Mouse (Mus musculus) cerebellum, adult (tissue): ENCODE measurements at regions not wholly inside any gene's neighbourhood (a gene's known extent, or its start where the extent isn't known, plus 50 kb on each side); places are given as distances from the start of the nearest gene placed in this dataset.

Experiments used
- ATAC-seq: cut with Nextera tagmentation; 2 replicates; pipeline ENCODE4 v1.9.2; 2017; ENCODE audit warnings: mild to moderate bottlenecking, moderate library complexity, mixed read lengths; ENCODE audit not compliant: insufficient number of reproducible peaks, low FRiP score, low TSS enrichment

DNA sequence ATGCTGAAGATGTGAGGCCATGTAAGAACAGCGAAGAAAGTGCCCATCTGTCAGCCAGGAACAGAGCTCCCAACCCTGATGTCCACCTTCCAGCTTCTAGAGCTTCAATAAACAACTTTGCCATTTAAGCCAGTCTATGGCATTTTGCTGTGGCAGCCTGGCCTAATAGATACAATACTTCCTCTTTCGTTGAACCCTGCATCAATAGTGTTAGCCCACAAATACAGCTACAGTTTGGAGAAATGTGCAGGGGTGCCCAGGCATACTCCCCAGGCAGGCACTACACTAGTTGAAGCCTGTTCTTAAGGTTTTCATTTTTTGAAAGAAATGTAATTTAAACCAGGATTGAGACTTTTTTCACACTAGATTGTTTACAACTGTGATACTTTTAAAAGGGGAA lies 199.9 kb upstream of the Rnd3 start:
- ATAC-seq, result no peak

DNA sequence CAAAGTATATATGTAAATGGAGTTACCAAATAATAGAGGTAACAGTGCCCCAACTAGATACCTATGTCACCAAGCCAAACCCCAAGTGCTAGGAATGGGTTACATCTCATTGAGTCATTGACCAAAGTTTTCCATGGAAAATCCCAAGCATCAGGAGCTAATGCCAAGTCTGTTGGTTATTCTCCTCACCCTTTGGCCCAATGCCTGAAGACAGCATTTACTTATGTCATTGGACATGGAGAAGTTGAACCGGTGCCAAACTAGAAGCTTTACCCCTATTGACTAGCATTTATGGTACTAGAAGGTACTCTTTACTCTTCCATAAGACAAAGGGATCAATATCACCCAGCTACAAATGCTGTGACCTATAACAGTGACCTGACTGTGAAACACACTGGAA lies 198.2 kb upstream of the Rnd3 start:
- no peak for ATAC-seq

DNA sequence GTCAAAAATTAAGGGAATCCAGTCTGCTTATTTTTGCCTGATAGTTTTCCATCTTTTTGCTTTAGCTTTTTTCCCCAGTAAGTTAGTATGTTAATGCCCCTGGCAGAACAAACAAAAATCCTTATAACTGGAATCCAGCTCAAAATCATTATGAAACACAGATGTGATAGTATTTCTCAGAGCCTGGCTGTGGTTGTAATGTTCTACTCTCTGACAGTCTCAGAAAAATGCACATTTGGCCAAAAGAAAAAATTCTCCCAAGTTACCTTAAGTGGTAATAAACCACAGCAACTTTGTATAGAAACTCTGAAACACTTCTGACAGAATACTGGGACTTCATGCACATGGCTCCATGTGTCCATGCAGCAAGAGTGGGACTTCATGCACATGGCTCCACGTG lies 193.5 kb upstream of the Rnd3 start:
- ATAC-seq, result no peak

DNA sequence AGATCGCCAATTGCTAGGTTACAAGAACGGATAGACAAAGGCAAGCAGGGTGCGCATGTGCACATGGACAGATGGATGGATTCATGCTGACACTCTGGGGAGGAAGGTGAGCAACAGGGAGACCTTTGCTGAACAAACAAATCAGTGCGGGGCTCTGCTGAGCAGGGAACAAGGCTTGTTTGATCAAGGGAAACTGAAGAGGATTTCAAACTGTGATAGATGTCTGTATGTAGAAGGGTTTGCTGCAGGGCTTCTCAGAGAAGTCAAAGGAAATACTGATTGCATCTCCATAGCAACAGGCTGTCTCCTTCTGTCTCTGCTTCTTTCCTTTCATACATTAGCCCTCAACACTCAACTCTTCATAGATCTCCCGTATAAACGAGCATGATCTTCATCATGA lies 185.5 kb upstream of the Rnd3 start:
- ATAC-seq, result no peak

DNA sequence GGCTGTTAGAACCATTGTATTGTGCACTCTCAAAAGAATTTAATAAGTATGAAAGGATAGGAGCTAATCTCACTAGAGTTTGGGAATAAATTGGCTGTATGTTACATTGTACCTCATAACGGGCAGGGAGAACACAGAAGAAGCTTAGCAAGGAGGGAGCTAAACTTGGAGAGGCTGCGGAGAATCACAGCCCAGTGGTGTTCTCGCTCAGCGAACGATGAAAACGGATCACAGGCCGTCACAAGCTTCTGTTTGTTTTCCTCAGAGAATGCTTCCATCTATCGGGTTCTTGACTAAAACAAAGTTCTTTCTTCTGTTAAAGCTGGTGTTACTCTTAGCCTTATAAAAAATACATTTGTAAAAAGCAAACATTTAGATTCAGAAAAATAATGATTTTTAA lies 178.2 kb upstream of the Rnd3 start:
- ATAC-seq, result no peak

DNA sequence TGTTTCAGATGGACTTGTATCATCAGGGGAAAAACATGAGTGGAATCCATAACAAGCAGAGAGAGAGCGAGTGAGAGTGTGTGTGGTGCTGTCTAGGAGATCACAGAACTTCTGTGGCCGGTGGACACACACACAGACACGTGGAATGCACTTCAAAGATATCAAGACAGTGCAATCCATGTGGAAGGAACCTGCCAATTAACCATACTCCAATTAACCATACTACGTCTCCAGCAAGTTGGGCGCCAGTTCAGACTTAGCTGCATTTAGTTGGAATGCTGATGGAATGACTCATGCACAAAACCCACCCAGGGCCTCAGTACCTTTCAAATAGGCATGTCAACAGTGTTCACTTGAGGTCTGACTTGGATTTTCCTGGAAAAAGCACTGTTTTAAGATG lies 172.8 kb upstream of the Rnd3 start:
- ATAC-seq, result no peak

DNA sequence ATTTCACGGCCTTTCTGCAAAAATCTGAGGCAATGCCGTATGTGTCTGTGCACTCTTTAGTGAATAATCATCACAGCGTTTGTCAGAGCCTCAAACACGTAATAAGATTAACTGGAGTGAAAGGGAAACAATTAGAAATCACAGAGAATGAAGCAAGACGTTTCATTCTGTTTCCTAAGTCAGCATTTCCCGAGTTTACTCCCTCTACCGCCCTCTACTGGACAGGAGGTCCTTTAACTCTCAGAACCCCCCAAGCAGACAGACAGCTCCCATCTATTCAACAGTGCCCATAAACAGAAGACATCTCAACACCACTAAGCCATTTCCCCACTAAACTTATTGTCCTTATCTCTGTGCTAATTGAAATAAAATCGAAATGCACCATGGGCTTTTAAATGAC lies 167.5 kb upstream of the Rnd3 start:
- no peak for ATAC-seq

DNA sequence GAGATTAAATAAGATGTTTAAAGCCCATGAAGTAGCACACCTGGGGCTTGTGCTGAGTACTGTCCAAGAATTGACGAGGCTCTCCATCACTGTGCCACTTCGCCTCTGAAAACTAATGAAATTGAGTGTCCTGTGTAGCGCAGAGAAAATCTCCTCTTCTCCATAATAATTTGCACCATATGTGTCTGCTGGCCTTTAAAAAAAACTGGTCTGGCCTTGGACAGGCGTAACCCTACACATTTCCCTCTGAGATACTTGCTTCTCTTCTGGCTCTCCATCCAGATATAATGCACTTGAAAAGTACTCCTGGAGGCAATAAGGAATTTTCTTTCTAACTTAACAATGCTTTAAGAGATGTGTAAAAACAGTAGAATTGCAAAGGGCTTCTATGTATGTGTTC lies 164.5 kb upstream of the Rnd3 start:
- no peak for ATAC-seq

DNA sequence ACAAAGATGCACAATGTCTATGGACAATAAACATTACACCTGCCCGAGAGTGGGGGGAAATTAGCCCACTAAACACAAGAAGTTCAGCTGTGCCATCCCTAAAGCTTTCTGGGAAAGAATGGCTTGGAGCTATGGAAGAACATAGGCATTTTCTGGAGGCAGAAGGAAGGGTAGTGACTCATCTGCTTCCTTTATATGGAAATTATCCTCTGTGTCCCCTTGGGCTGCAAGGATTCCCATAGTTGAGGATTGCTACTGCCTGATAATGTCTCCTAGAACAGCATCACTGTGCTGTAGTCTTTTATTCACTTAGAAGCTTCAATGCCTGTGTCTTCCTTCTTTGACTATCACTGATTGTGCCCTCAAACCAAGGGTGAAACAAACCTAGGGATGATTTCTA lies 157.3 kb upstream of the Rnd3 start:
- ATAC-seq, result no peak

DNA sequence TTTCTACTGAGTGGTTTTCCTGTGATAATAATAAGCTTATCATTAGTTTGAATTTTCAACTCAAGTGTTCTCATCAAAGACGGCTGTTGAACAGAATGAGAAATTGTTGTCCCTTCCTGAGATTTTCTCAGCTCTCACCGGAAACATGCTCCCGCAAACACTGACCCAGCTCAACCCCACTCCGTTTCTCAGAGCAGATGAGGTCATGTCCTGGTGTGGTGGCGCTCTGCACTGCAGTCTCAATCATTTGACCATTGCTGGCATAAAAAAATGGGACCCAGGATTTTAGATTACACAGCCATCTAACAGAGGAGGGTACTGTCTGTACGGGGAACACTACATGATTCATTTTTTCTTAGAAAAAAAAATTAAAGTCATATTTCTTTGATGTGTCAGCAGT lies 156.5 kb upstream of the Rnd3 start:
- no peak for ATAC-seq

DNA sequence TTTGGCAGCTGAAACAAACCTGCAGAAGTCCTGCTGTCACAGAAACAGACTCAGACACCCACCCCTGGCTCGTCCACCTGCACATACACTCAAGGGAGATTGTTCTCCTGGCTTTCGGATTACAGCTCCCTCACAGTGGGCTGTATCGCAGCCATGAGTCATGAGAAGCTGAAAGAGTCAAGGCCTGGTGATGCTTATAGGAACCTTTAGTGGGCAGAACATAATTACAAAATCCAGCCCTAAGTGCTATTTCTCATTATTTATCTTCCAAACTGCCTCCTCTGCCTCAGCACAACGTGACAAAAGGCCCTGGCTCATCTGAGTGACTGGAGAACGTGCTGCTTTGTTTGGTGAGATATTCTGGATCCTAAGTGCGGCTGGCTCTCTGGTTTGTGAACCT lies 155.8 kb upstream of the Rnd3 start:
- ATAC-seq, result no peak

DNA sequence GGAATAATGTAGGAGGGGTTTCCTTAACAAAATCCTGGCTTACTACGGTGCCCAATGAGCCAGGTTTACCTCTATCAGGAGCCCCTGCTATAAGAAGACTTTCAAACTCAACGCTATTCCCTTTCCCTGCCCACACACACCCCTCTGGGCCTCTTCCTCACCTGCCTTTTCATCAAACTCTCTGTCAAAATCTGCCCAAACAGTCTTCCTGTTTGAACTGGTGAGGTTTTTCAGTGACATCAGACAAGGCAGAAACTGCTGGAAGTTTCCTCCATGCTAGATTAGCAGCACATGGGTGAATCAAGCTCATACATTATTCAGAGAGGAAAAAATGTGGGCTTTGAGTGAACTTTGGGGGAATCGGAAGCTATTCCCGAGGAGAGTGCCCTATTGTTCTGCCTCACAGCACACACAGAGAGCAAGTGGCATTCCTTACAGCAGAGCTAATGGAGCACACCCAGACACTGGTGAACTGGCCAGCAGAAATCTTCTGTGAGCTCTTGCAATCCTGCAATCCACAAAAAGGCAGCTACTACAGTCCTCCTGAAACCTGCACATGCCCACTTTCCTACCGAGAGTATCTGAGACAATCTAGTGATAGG lies 141.8 kb upstream of the Rnd3 start:
- ATAC-seq, result no peak

DNA sequence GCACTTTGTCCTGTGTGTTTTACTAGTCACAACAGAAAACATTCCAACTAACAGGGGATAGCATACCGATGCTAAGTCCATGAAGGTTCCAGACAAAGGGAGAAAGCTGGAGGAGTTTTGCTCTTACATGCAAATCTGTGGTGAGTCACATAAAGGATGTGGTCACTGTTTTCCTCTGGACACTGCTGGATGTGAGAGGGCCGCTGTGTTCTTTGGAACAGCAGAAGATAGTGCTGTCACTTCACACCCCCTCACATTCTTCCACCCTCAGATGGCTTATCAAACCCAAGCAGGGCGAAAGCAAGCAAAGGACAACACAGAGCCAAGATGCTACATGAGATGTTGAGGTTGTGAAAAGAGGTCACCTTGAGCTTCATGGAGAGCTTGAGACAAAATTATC lies 139.8 kb upstream of the Rnd3 start:
- ATAC-seq, result no peak

DNA sequence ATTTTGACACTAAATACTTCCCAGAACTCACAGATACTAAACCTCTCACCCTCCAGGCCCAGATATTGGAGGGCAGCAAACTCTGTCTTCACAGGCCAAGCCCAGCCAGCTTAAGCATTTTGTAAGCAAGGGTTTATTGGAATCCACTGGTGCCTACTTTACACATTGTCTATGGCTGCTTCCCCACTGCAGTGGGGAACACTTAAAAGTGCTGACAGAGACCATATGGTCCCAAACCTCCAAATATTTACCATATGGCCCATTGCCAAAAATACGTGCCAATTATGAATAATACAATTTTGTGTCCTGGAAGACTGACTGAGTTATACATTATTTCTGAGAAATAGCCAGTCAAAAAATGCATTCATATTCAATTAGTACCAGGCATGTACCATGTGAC lies 136.7 kb upstream of the Rnd3 start:
- no peak for ATAC-seq

DNA sequence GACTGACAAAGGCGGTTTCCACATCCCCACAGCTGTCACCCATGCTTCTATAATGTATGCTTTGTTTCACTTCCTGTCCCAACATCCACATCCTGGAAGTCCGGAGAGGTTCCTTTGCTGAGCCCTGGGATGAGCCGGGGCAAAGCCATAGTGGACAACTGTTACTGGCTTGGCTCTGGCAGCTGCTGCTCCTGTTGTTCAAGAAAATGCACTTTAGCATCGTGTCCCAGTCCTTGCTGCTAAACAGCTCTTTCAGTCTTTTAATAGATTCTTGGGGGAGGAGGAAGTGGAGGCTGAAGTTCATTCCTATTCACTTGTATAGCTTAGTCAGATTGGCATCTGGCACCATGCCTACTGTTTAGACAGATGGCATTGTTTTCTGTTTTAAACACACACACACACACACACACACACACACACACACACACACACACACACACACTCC lies 135.9 kb upstream of the Rnd3 start:
- no peak for ATAC-seq

DNA sequence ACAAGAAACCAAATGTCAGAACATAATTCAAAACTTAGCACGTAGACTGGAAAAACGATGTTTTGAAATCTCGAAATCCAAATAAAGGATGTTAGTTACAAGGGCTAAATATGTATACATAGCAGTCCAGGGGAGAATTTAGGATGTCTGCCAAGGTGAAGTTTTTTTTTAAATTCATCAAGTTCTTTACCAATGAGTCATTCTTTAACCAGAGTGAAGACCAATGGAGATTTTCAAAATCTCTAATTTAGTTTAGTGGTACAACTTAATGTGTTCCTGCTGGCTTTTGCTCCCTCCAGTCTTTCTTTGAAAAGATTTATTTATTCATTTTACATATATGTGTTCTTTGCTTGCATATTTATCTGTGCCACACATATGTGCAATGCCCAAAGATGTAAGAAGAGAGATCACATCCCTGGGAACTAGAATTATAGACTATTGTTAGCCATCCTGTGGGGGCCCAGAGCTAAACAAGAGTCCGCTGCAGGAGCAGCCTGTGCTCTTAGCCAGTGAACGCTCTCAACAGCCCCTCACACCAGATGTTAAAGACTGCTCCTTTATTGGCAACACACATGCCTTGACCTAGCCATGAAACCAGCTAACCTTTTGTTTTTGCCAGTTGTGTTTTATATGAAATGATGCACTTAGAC lies 130.6 kb upstream of the Rnd3 start:
- no peak for ATAC-seq

DNA sequence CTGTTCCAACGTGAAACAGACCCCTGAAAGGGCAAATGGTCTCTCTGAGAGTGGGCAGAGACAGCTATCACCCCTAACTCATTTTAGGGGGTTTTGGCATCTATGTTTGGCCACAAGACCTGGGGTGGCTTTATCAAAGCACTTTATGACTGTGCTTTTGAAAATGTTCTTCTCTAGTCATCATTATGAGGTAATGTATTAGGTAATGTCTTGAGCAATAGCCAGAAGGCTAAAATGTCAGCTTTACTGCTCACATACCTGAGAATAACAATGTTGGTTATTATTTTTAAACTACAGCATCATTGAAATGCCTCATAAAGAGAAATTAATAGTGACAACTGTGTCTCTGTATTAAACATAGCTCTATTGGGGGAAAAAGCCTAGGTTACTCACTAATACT lies 129.9 kb upstream of the Rnd3 start:
- no peak for ATAC-seq

DNA sequence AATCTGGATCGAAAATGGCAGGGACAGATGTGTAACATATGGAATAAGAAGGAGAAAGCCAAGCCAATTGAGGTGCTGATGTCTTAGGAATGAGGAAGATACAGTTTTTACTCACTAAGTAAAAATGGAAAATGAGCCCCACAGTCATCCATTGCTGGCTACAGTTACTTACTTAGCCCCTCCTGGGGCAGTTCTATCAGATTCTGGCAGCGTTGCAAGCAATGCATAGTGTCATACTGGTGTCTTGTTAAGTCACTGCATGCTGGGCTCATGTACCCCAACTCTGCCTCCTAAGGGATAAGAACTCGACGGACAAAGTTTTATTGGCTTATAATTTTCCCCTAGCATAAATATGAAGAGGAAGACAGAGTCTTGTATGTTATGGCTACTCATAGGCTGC lies 129.4 kb upstream of the Rnd3 start:
- ATAC-seq, result no peak

DNA sequence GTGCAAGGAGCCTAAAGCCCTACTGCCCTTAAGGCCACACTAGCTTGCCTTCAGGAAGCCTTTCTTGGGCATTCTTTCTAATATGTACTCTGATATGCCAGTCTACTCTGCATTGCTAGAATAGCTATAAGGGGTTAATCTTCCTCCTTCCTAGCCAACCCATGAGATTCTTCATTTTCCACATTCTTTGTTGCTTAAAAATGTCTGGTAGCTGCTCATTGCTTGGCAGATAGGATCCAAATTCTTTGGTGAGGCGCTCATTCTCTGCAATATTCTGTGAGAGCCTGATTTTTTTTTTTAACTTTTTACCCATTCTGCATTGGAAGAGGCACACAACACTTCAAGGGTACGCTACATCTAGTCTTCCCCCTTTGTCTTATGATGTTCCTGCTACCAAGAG lies 127.7 kb upstream of the Rnd3 start:
- no peak for ATAC-seq

DNA sequence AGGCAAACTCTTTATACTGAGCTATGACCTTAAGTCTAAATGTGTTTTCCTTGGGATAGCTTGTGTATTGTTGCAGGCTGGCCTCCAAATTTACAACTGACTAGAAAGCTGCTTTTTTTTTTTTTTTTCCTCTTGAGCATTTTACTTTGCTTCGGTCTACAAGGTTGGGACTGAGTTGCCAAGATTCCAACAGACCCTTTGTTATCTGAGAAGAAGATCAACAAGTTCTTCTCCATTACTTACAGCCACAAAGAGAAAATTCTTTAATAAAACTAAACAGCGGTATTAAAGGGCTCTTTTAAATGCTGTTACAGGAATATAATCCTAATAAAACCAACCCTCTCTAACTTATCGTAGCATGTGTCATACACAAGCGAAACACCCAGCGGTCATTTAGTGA lies 124.4 kb upstream of the Rnd3 start:
- no peak for ATAC-seq

DNA sequence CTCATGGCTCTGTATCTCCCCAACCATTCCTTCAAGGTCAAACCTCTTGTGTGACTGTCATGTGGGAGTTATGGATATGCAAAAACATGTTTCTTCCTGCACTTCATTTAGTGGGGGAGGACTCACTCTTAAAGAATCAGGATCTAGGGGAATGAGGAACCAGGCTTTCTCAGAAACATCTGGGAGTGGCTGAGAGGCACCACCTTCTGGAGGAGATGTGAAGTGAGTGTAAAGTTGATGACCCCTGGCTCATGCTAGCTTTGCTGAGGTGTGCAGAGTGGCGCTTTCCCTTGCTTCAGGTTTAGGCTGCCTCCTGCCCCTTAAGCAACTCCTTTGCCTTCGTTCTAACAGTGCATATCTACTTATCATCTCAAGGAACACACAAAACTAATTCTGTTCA lies 119.6 kb upstream of the Rnd3 start:
- no peak for ATAC-seq

DNA sequence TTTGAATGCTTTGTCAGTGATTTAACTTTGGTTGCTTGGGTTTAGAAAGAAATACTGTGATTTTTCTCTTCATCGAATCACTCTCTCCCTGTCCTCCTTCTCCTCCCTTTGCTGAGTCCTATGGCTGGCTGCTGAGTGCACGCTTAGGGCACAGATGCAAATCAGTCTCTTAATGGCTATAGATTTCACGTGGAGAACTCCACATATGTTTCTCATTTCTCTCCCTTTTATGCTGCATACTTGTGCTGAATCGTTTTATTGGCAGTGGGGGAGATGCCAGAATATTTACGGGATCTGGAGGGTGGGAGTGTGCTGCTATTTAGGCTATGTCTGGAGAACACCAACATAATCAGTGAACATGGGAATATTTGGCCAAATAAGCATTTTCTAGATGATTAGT lies 118.8 kb upstream of the Rnd3 start:
- ATAC-seq, result no peak

DNA sequence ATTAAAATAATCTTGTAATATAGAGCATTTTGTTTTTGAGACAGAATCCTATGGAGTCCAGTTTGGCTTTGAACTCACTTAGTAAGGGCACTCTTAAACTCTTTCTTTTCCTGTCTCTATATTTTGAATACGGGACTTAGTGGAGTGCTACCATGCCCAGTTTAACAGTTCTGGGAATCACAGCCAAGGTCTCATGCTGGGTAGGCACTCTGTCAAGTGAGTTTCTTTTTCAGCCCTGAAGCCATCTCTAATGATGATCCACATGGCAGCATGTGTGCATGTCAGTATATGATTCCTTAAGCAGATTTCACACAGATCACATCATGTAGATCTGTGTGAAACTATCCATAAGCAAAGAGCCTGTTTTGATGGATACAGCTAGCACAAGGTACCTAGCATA lies 113.6 kb upstream of the Rnd3 start:
- ATAC-seq, result no peak
